Mouse (Mus musculus) CD4-positive, CD25-positive, alpha-beta regulatory T cell, adult 4 months (primary cell): Measurements from ENCODE around the gene Myo10. TPM values are rescaled to one million over a fixed set of nuclear protein-coding genes. Genes with fewer than 3 reads are reported as not detected.

Experiments
- ATAC-seq: one replicate; pipeline ENCODE4 v1.8.0; 2017
- polyA plus RNA-seq, 2 experiments: library from polyadenylated mRNA; unstranded; fragments of 100-300 nt; shearing (Covaris generic); gene quantifications; one replicate each; pipeline ENCODE4 v1.2.1; 2017

Myo10 gene
- polyA plus RNA-seq, 2 experiments from 2014 or later, result 0.30 to 0.75 TPM

GRCm38 (mm10) chr15:25726814-25727213 is 104.5 kb downstream of the Myo10 start:
- ATAC-seq, result no peak

GRCm38 (mm10) chr15:25728501-25728900 is 106.2 kb downstream of the Myo10 start:
- ATAC-seq, result no peak

- no peak for ATAC-seq
Observed at GRCm38 (mm10) chr15:25731053-25731452, 108.7 kb downstream of the Myo10 start.

GRCm38 (mm10) chr15:25732758-25733428 is 110.6 kb downstream of the Myo10 start:
- no peak for ATAC-seq

- no peak for ATAC-seq
Observed at GRCm38 (mm10) chr15:25733739-25734430, 111.6 kb downstream of the Myo10 start.

GRCm38 (mm10) chr15:25736531-25736930 is 114.2 kb downstream of the Myo10 start:
- no peak for ATAC-seq

- ATAC-seq, result peak; percentile 74
Observed at GRCm38 (mm10) chr15:25740271-25740670, 117.9 kb downstream of the Myo10 start.

GRCm38 (mm10) chr15:25742196-25742595 is 119.9 kb downstream of the Myo10 start:
- ATAC-seq, result no peak

- ATAC-seq, result no peak
Observed at GRCm38 (mm10) chr15:25751510-25751909, 129.2 kb downstream of the Myo10 start.

- ATAC-seq, result no peak
Observed at GRCm38 (mm10) chr15:25752597-25752996, 130.3 kb downstream of the Myo10 start.

GRCm38 (mm10) chr15:25753003-25753402 is 130.7 kb downstream of the Myo10 start:
- ATAC-seq, result no peak

- ATAC-seq, result no peak
Observed at GRCm38 (mm10) chr15:25753878-25754277, 131.6 kb downstream of the Myo10 start.

- no peak for ATAC-seq
Observed at GRCm38 (mm10) chr15:25754342-25754951, 132.1 kb downstream of the Myo10 start.

- ATAC-seq, result no peak
Observed at GRCm38 (mm10) chr15:25755536-25755935, 133.2 kb downstream of the Myo10 start.

- ATAC-seq, result no peak
Observed at GRCm38 (mm10) chr15:25756072-25756471, 133.7 kb downstream of the Myo10 start.

- no peak for ATAC-seq
Observed at GRCm38 (mm10) chr15:25758037-25758436, 135.7 kb downstream of the Myo10 start.

GRCm38 (mm10) chr15:25758500-25759086 is 136.3 kb downstream of the Myo10 start:
- no peak for ATAC-seq

- ATAC-seq, result no peak
Observed at GRCm38 (mm10) chr15:25760304-25760703, 138.0 kb downstream of the Myo10 start.

- ATAC-seq, result no peak
Observed at GRCm38 (mm10) chr15:25761049-25761448, 138.7 kb downstream of the Myo10 start.

GRCm38 (mm10) chr15:25761800-25762211 is 139.5 kb downstream of the Myo10 start:
- ATAC-seq, result no peak

GRCm38 (mm10) chr15:25762306-25762705 is 140.0 kb downstream of the Myo10 start:
- no peak for ATAC-seq

GRCm38 (mm10) chr15:25763106-25763505 is 140.8 kb downstream of the Myo10 start:
- ATAC-seq, result no peak

- ATAC-seq, result no peak
Observed at GRCm38 (mm10) chr15:25764653-25765352, 142.5 kb downstream of the Myo10 start.
